Mouse (Mus musculus) spleen, adult 18-20 months (tissue): ENCODE measurements around the gene Gm3526.
"Not testable (repeated sequence)": the region's sequence is repeated elsewhere in the genome, so short reads cannot be mapped to it uniquely, and the experiment has no call there.

Experiments used
- DNase-seq, 2 experiments: peaks; one replicate each; pipeline ENCODE4 v3.0.0; 2022; ENCODE audit warnings: mixed read lengths in 2 of 2

The Gm3526 gene

DNA sequence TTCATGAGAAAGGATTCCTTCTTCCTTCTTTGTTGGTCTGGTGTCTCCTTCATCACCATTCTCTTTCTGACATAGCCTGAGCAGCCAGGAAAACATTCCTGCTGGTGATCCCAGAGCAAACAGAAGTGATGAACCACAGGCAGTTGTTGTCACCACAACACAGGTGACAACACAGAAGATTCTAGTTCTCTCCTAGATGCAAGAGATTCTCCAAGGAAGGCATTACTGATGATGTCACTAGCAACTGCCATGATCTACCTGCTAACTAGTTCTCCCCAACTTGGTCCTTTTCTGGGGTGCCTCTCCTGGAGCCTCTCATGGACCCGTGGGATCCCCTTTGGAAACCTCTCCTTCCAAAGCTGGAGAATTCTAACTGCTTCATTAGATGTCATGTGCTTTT, at the start of gene Gm3526:
TSS of gene Gm3526 (minus strand) at position 101 of the 400 bp plus-strand sequence.
- not testable (repeated sequence) for DNase-seq
